Mouse (Mus musculus): ENCODE measurements around the gene Col4a3. TPM values are rescaled to one million over a fixed set of nuclear protein-coding genes. Genes with fewer than 3 reads are reported as not detected.
A peak's percentile ranks its signal among the peaks of the same experiment; 100 is the strongest.

The Col4a3 gene
- polyA plus RNA-seq, 1 experiment from 2014 or later, result 0.20 TPM

DNA sequence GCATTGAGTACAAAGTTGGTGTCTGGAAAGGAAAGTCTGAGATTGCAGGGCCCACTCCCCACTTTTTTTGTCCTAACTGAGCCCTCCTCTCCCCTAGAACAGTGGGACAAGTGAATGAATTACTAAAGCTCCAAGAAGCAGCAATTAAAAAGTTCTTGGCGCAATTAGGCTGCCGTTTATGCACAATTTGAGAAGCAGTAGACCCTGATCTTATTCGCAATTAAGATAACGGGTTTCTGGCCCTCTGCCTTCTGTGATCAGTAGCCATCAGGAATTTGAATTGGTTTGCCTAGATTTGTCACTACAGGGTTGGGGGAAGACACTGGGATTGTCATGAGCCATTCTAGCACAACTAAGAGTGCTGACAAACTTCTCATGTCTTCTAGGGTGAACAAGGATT lies 64.1 kb downstream of the Col4a3 start:
- 89% methylated on average over 4 of the region's 4 CpGs for whole genome bisulfite sequencing
- no peak overlapping the region for H3K27ac ChIP-seq
- no peak for DNase-seq (ENCODE audit: low spot score)
- H3K36me3 ChIP-seq, result no peaks in the 10 kb centered on the region
- no peaks in the 10 kb centered on the region for H3K4me1 ChIP-seq
- H3K4me3 ChIP-seq, result no peak overlapping the region
- H3K9me3 ChIP-seq, result no peaks in the 10 kb centered on the region
- H3K27me3 ChIP-seq (ENCODE audit: insufficient read depth, poor library complexity, severe bottlenecking), result no peaks in the 10 kb centered on the region

DNA sequence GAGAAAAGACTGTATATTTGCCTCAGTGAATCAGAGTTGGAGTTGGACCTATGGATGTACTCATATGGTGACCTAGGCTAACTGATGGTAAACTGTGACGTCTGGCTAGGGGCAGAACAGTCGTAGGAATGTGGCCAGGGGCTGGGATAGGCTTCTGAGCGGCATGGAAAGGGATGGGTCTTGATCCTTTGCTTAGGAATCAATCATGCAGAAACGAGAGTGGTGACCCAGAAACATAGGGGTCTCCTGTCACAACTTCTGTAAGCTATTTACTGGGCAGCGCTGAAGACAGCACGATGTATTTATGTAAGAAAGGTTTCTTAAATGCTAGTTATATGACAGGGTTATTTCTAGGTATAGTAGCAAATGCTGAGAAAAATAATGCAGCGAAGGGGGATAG lies 67.3 kb downstream of the Col4a3 start:
- Histone ChIP-seq H3K4me1 (no peaks in the 10 kb centered on the region), H3K27ac (no peak overlapping the region), H3K27me3 (ENCODE audit: insufficient read depth, poor library complexity, severe bottlenecking) (no peaks in the 10 kb centered on the region), H3K36me3 (no peaks in the 10 kb centered on the region), H3K4me3 (no peak overlapping the region), H3K9me3 (no peaks in the 10 kb centered on the region)
- WGBS, result 68% methylated on average over 7 of the region's 7 CpGs
- no peak for DNase-seq (ENCODE audit: low spot score)

DNA sequence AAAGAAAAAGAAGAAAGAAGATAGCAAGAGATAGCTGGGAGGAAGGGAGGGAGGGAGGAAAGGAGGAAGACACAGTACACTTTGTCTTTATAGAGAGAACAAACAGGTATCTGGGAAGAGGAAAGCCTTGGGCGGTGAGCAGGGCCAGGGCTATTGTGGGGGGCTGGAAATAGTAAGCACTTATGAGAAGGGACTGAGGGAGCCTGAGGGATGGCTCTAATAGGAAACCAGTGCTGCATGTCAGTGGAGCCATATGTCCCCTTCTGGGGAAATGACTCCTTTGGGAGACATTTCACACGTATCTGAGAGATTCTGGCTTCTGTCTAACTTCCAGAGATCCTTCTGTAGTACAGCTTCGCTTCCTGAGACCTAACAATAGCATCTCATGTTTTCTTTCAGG lies 69.7 kb downstream of the Col4a3 start:
- 52% methylated on average over 3 of the region's 3 CpGs for WGBS
- no peaks in the 10 kb centered on the region for H3K27me3 ChIP-seq (ENCODE audit: insufficient read depth, poor library complexity, severe bottlenecking)
- H3K36me3 ChIP-seq, result no peaks in the 10 kb centered on the region
- no peak for DNase-seq (ENCODE audit: low spot score)
- H3K9me3 ChIP-seq, result no peaks in the 10 kb centered on the region
- no peak overlapping the region for H3K27ac ChIP-seq
- H3K4me1 ChIP-seq, result no peaks in the 10 kb centered on the region
- no peak overlapping the region for H3K4me3 ChIP-seq

DNA sequence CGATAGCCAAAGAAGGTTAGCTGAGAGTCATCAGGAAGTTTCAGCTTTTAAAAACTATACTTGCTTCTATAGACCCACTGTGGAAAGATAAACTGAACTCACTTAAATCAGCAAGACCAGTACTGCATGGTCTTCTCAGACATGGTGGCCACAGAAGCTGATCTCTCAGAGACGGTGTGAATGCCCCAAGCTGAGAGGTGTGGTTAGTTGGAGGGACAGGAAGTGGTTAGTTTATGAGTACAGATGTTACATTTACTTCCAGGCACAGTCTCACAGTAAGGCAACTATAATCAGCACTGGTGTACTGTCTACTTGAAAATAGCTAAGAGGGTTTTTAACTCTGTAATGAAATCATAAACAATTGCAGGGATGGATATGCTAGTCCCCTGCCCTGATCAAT lies 75.5 kb downstream of the Col4a3 start:
- no peak for DNase-seq (ENCODE audit: low spot score)
- H3K27me3 ChIP-seq (ENCODE audit: insufficient read depth, poor library complexity, severe bottlenecking), result no peaks in the 10 kb centered on the region
- WGBS, result 84% methylated on average over 2 of the region's 2 CpGs
- no peaks in the 10 kb centered on the region for H3K9me3 ChIP-seq
- no peaks in the 10 kb centered on the region for H3K4me1 ChIP-seq
- no peak overlapping the region for H3K4me3 ChIP-seq
- no peak overlapping the region for H3K27ac ChIP-seq
- H3K36me3 ChIP-seq, result no peaks in the 10 kb centered on the region

DNA sequence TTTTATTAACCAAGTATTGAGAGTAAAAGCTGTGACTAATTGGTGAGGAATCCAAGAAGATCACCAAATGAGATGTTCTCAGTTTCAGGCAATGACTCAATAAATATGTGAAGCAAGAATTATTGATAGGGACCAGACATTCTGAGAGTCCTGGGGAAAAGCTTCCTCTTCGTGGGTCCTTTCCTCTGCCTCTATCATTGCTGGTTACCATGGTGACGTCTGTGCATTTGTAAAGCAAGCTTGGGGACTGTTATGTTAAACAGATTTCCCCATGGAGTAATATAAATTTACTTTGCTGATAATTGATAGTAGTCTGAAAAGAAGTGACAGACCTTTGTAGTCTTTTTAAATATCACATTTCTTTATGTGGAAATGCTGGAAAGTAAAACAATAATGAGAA lies 76.8 kb downstream of the Col4a3 start:
- DNase-seq (ENCODE audit: low spot score), result no peak
- Histone ChIP-seq H3K27me3 (ENCODE audit: insufficient read depth, poor library complexity, severe bottlenecking) (no peaks in the 10 kb centered on the region), H3K9me3 (no peaks in the 10 kb centered on the region), H3K36me3 (no peaks in the 10 kb centered on the region), H3K27ac (no peak overlapping the region), H3K4me3 (no peak overlapping the region), H3K4me1 (no peaks in the 10 kb centered on the region)
- 40% methylated on average over 2 of the region's 2 CpGs for WGBS

DNA sequence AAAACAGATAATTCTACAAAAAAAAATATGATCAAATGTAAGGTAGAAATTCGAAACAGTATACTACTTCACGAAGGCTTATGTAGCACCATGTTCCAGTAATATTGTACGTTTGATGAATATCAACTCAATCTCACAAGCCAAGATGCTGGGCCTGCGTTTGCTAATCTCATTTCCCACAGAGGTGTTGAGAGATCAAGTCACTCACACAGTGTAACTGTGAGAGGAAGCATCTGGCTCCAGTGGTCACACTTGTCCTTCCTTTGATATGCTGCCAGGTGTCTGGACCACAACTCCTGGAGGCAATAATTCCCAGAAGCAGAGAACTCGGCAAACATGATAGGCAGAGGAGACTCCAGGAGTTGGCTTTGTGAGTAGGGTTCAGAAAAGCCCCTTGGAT lies 99.6 kb downstream of the Col4a3 start:
- no peak for DNase-seq (ENCODE audit: low spot score)
- no peaks in the 10 kb centered on the region for H3K9me3 ChIP-seq
- H3K4me1 ChIP-seq, result no peaks in the 10 kb centered on the region
- no peaks in the 10 kb centered on the region for H3K27me3 ChIP-seq (ENCODE audit: insufficient read depth, poor library complexity, severe bottlenecking)
- no peak overlapping the region for H3K27ac ChIP-seq
- no peak overlapping the region for H3K4me3 ChIP-seq
- 58% methylated on average over 5 of the region's 5 CpGs for WGBS
- H3K36me3 ChIP-seq, result no peaks in the 10 kb centered on the region

DNA sequence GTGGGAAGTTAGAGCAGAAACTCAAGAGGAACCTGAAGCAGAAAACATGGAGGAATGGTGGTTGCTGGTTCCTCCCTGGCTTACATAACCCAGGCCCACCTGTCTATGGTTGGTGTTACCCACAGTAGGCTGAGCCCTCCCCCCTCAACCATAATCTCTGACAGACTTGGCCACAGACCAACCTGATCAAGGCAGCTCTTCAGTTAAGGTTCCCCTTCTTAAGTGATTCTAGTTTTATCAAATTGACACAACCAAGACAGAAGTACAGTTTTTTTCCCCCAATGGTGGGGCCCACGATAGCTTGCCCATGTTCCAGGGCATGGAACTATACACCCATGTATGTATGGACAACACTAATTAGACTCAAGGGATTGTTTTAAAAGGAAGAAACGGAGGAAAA lies 100.1 kb downstream of the Col4a3 start:
- no peak for DNase-seq (ENCODE audit: low spot score)
- Histone ChIP-seq H3K27me3 (ENCODE audit: insufficient read depth, poor library complexity, severe bottlenecking) (no peaks in the 10 kb centered on the region), H3K9me3 (no peaks in the 10 kb centered on the region), H3K4me3 (no peak overlapping the region), H3K4me1 (no peaks in the 10 kb centered on the region), H3K27ac (no peak overlapping the region), H3K36me3 (no peaks in the 10 kb centered on the region)
- WGBS, result 76% methylated on average over 2 of the region's 2 CpGs

DNA sequence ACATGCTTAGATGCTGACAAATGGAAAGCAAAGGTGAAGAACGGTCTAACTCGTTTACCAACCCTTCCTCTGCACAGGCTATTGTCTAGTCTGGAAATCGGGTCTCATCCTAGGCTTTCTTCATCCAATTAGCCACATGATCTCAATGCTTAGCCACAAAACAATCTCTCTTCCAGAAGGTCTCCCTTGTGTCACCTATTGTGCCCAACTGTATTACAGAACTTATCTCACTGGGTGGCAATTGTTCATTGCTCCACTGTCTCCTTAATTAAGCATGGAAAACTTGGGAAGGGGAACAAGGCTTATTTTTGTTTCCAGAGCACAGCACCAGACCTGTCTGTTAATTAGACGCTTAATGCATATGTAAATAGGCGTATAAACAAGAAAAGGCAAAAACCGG lies 101.2 kb downstream of the Col4a3 start:
- DNase-seq (ENCODE audit: low spot score), result no peak
- 83% methylated on average over 6 of the region's 6 CpGs for WGBS
- Histone ChIP-seq H3K27ac (no peak overlapping the region), H3K4me3 (no peak overlapping the region), H3K4me1 (no peaks in the 10 kb centered on the region), H3K9me3 (no peaks in the 10 kb centered on the region), H3K27me3 (ENCODE audit: insufficient read depth, poor library complexity, severe bottlenecking) (no peaks in the 10 kb centered on the region), H3K36me3 (no peaks in the 10 kb centered on the region)

DNA sequence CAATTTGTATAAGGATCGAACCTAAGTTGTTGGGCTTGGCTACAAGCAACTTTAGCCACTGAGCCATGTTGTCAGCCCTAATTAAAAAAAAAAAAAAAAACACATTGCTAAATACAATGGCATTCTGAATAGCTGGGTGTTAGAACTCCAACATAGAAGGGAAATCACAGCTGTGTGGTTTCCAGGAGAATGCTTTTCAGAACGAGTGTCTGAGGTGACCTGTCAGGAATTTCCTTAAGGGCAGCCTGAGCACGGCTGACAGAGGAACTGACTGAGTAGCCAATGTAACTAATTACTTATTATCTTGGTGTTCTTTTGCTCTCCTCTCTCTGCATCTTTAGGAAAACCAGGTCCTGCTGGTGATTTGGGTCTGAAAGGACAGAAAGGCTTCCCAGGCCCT lies 109.2 kb downstream of the Col4a3 start:
- DNase-seq (ENCODE audit: low spot score), result no peak
- no peak overlapping the region for H3K27ac ChIP-seq
- H3K36me3 ChIP-seq, result no peaks in the 10 kb centered on the region
- WGBS, result 44% methylated on average over 3 of the region's 3 CpGs
- no peaks in the 10 kb centered on the region for H3K9me3 ChIP-seq
- H3K27me3 ChIP-seq (ENCODE audit: insufficient read depth, poor library complexity, severe bottlenecking), result no peaks in the 10 kb centered on the region
- H3K4me1 ChIP-seq, result no peaks in the 10 kb centered on the region
- no peak overlapping the region for H3K4me3 ChIP-seq

DNA sequence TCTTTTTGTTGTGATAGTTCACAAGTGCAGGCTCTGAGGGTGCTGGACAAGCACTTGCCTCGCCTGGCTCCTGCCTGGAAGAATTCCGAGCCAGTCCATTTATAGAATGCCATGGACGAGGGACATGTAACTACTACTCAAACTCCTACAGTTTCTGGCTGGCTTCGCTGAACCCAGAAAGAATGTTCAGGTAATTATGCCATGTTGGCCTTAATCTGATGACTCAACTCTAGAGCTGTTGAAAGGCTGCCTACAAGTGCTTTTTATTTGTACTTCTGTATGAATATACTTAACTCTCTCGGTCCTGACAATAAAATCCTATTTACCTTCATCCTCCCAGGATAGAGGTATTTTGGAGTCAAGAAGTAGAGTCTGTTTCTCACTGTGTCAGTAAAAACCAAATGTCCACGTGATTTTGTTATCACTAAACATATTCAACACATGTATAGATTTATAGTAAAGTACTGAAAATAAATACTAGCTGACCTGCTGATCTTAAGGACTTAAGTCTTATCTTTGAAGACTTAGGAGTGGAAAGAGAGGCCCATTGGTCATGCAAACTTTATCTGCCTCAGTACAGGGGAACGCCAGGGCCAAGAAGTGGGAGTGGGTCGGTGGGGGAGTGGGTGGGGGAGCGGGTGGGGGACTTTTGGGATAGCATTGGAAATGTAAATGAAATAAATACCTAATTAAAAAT lies 131.2 kb downstream of the Col4a3 start:
- no peaks in the 10 kb centered on the region for H3K9me3 ChIP-seq
- no peaks in the 10 kb centered on the region for H3K4me1 ChIP-seq
- DNase-seq (ENCODE audit: low spot score), result no peak
- peaks cover 8% of the 10 kb centered on the region; the same call in 1 of the 2 replicates for H3K27me3 ChIP-seq (ENCODE audit: insufficient read depth, poor library complexity, severe bottlenecking)
- WGBS, result 57% methylated on average over 9 of the region's 9 CpGs
- no peaks in the 10 kb centered on the region for H3K36me3 ChIP-seq
- H3K27ac ChIP-seq, result no peak overlapping the region
- H3K4me3 ChIP-seq, result no peak overlapping the region

DNA sequence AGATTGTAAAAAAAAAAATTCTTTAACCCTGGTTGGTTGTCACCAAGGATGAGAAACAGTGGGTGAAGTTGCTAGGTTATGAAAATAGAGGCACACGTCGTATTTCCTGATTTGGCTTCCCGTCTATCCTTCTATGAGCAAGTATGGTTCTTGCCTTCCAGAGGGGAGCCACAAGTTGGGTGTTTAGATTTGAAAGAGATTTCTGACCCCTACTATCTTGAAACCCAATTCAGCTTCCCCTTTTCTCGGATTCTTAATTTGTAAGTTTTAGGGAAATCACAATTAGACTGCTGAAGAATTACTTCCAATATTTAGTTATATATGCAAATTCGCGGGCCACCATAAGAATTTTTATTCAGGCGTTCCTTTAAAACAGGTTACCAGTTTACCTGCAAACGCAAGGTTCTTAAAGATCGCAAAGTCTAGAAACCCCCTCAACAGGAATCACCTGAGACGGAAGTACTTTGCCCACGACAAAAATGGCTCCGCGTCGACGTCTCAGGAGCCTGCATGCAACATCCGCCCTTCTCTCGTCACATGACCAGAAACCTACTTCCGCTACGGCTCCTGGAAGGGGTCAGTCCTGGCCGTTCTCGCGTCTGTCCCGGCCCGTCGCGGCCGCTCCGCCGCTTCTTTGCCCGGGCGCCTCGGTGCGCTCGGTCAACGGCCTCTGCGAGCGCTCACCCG lies 137.8 kb downstream of the Col4a3 start, which contains the start of gene Mff:
Gene Mff, plus strand, starts transcription at position 552 of the 687 bp plus-strand sequence.
- 9% methylated on average over 38 of the region's 38 CpGs for WGBS
- peak within 1 kb of the TSS; percentile 98 for H3K27ac ChIP-seq
- DNase-seq (ENCODE audit: low spot score), result peak; percentile 96

DNA sequence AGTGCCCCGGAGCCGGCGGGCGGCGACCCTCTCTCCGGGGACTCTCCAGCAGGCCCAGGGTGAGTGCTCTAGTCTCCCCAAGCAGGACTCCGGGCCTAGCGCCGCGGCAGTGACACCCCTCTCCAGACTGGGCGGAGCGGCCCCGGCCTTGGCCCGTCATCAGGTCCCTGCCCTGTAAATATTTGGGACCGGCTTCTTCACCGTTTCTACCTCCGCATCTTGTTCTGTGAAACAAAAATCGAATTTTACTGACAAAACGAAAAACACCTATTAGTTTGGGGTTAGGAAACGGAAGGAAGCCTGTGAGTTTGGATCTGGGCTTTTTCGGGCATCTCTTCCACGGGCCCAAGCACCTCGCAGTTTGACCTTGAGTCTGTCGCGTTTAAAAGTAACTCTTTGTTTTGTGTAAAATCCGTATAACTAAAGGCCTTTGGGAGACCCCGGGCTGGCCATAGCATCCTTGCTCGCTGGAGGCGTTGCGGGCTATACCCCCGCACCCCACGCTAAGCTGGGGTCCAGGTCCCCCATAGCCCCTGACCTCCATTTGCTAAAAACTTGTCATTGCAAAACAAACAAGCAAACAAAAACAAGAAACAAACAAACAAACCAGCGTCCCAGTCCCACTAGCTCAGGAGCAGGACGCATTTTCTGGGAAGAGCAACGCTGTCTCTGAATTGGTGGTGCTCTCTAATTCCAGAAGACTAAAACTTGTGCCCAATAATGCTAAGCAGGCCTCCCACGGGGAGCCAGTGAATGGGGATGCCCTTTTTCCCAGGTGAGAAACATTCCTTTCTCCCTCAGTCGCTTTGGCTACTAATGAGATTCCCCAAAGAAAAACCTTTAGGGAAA lies 138.5 kb downstream of the Col4a3 start:
- H3K36me3 ChIP-seq, result peaks cover 24% of the 10 kb centered on the region
- peaks cover 8% of the 10 kb centered on the region for H3K4me1 ChIP-seq
- DNase-seq (ENCODE audit: low spot score), result no peak
- H3K27ac ChIP-seq, result peak overlapping the region; percentile 98
- H3K27me3 ChIP-seq (ENCODE audit: insufficient read depth, poor library complexity, severe bottlenecking), result peaks cover 8% of the 10 kb centered on the region; the same call in 1 of the 2 replicates
- under 1% methylated on average over 37 of the region's 37 CpGs for WGBS
- H3K9me3 ChIP-seq, result no peaks in the 10 kb centered on the region
- peak overlapping the region; percentile 89 for H3K4me3 ChIP-seq

More for the DNA sequence above, 137.8 kb downstream of the Col4a3 start, which contains the start of gene Mff:
- Histone ChIP-seq H3K9me3 (no peaks in the 10 kb centered on the region), H3K36me3 (peaks cover 17% of the 10 kb centered on the region), H3K4me1 (peaks cover 8% of the 10 kb centered on the region), H3K4me3 (peak within 1 kb of the TSS; percentile 89), H3K27me3 (ENCODE audit: insufficient read depth, poor library complexity, severe bottlenecking) (peaks cover 8% of the 10 kb centered on the region; the same call in 1 of the 2 replicates)

DNA sequence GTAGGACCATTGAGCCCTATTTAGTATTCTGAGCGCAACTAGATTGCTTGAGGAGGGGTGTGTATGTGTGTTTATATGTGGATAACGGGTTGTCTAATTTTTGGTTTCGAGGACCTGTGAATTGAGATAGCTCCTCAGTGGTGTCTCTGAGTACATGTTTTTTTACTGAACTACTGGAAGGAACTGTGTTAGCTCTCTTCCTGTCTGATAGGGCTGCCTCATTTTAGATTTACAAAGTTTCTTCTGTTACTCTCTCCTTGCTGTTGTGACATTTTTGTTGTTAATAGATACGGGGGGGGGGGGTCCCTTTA lies 139.1 kb downstream of the Col4a3 start:
- peaks cover 5% of the 10 kb centered on the region; the same call in 1 of the 2 replicates for H3K27me3 ChIP-seq (ENCODE audit: insufficient read depth, poor library complexity, severe bottlenecking)
- no peaks in the 10 kb centered on the region for H3K9me3 ChIP-seq
- H3K4me3 ChIP-seq, result peak overlapping the region; percentile 89
- DNase-seq (ENCODE audit: low spot score), result no peak
- 47% methylated on average over 4 of the region's 4 CpGs for WGBS
- H3K4me1 ChIP-seq, result peaks cover 8% of the 10 kb centered on the region
- H3K36me3 ChIP-seq, result peaks cover 30% of the 10 kb centered on the region
- 0 out of 2 replicates have a peak overlapping the region, but pooled peaks have one; percentile 98 for H3K27ac ChIP-seq

All from heart, embryonic 10.5 days (tissue).